Comparison of ENCODE assay signal across 8 mouse cellular contexts in genomic region chr2:135880269-135880760, GRCm38 (mm10).
DNase-seq lines count a peak whose midpoint lies in the region; ATAC-seq lines count a peak whose summit lies in the region.
"Had no signal": no experiment of that assay in that cellular context is flagged by ENCODE, and none has a peak within 500 bp of the region (broad histone marks: within the 10 kb centered on the region; RNA-seq: fewer than 3 reads in every experiment).

No protein-coding gene starts in this region.

- H3K27ac ChIP-seq in hindbrain, embryonic 15.5 days (replicated peaks) = no peak overlapping the region
- no peak overlapping the region for H3K27ac ChIP-seq in hindbrain, embryonic 11.5 days (ENCODE audit: low read depth, low read length)
- H3K27ac ChIP-seq in midbrain, embryonic 14.5 days (replicated peaks; ENCODE audit: low read depth, low read length) = no peak overlapping the region
- H3K27ac ChIP-seq in midbrain, embryonic 10.5 days (replicated peaks) = no peak overlapping the region
- no peak overlapping the region for H3K27ac ChIP-seq in liver, embryonic 12.5 days
- peak overlapping the region; percentile 2 for H3K27ac ChIP-seq in stomach, embryonic 15.5 days

- no peak overlapping the region for H3K4me3 ChIP-seq in hindbrain, embryonic 15.5 days
- H3K4me3 ChIP-seq in hindbrain, embryonic 11.5 days (ENCODE audit: low read depth, low read length) = no peak overlapping the region
- H3K4me3 ChIP-seq in midbrain, embryonic 14.5 days (replicated peaks; ENCODE audit: low read depth, low read length) = no peak overlapping the region
- no peak overlapping the region for H3K4me3 ChIP-seq in midbrain, embryonic 10.5 days
- H3K4me3 ChIP-seq in liver, embryonic 12.5 days = no peak overlapping the region
- no peak overlapping the region for H3K4me3 ChIP-seq in stomach, embryonic 15.5 days (replicated peaks)

- ATAC-seq in hindbrain, embryonic 15.5 days (ENCODE audit: low FRiP score, low read depth) = 0 out of 2 replicates have a peak, but pooled peaks have one; percentile 27
- no peak for ATAC-seq in hindbrain, embryonic 11.5 days (ENCODE audit: low FRiP score)
- no peak for ATAC-seq in midbrain, embryonic 14.5 days (ENCODE audit: low FRiP score, low TSS enrichment)
- peak; percentile 52; the same call in 1 of the 2 replicates for ATAC-seq in liver, embryonic 12.5 days
- ATAC-seq in stomach, embryonic 15.5 days (ENCODE audit: insufficient read depth, low FRiP score, low read depth) = no peak

- H3K27me3 ChIP-seq in hindbrain, embryonic 15.5 days = no peaks in the 10 kb centered on the region
- no peaks in the 10 kb centered on the region for H3K27me3 ChIP-seq in hindbrain, embryonic 11.5 days (ENCODE audit: control insufficient read depth, insufficient read depth, low read length)
- no peaks in the 10 kb centered on the region for H3K27me3 ChIP-seq in midbrain, embryonic 14.5 days (ENCODE audit: control insufficient read depth, insufficient read depth, low read length)
- no peaks in the 10 kb centered on the region for H3K27me3 ChIP-seq in midbrain, embryonic 10.5 days (ENCODE audit: low read depth, poor library complexity, severe bottlenecking)
- no peaks in the 10 kb centered on the region for H3K27me3 ChIP-seq in liver, embryonic 12.5 days (replicated peaks)
- no peaks in the 10 kb centered on the region for H3K27me3 ChIP-seq in stomach, embryonic 15.5 days (replicated peaks)

- 57% methylated on average over 6 of the region's 6 CpGs for WGBS in hindbrain, embryonic 15.5 days
- WGBS in hindbrain, embryonic 11.5 days = 74% methylated on average over 6 of the region's 6 CpGs
- WGBS in midbrain, embryonic 14.5 days = 60% methylated on average over 6 of the region's 6 CpGs
- 74% methylated on average over 6 of the region's 6 CpGs for WGBS in midbrain, embryonic 10.5 days
- WGBS in liver, embryonic 12.5 days (ENCODE audit: insufficient replicate concordance) = 45% methylated on average over 6 of the region's 6 CpGs
- 23% methylated on average over 6 of the region's 6 CpGs for WGBS in stomach, embryonic 15.5 days

- peaks cover 5% of the 10 kb centered on the region; the same call in 1 of the 2 replicates for H3K4me1 ChIP-seq in hindbrain, embryonic 15.5 days (replicated peaks)
- H3K4me1 ChIP-seq in hindbrain, embryonic 11.5 days (replicated peaks; ENCODE audit: control insufficient read depth, insufficient read depth, low read length) = no peaks in the 10 kb centered on the region
- no peaks in the 10 kb centered on the region for H3K4me1 ChIP-seq in midbrain, embryonic 14.5 days (ENCODE audit: control insufficient read depth, insufficient read depth, low read length)
- H3K4me1 ChIP-seq in midbrain, embryonic 10.5 days = peaks cover 8% of the 10 kb centered on the region; the same call in 1 of the 2 replicates
- H3K4me1 ChIP-seq in liver, embryonic 12.5 days = peaks cover 19% of the 10 kb centered on the region
- peaks cover 7% of the 10 kb centered on the region; the same call in 1 of the 2 replicates for H3K4me1 ChIP-seq in stomach, embryonic 15.5 days

- H3K4me2 ChIP-seq in hindbrain, embryonic 15.5 days = no peak overlapping the region
- no peak overlapping the region for H3K4me2 ChIP-seq in hindbrain, embryonic 11.5 days (replicated peaks; ENCODE audit: low read depth, low read length)
- H3K4me2 ChIP-seq in midbrain, embryonic 14.5 days (ENCODE audit: low read length) = no peak overlapping the region
- H3K4me2 ChIP-seq in liver, embryonic 12.5 days = no peak overlapping the region
- no peak overlapping the region for H3K4me2 ChIP-seq in stomach, embryonic 15.5 days

- no peaks in the 10 kb centered on the region for H3K9me3 ChIP-seq in hindbrain, embryonic 15.5 days
- H3K9me3 ChIP-seq in hindbrain, embryonic 11.5 days (ENCODE audit: control insufficient read depth, low read length) = no peaks in the 10 kb centered on the region
- no peaks in the 10 kb centered on the region for H3K9me3 ChIP-seq in midbrain, embryonic 14.5 days (ENCODE audit: control insufficient read depth, low read length)
- no peaks in the 10 kb centered on the region for H3K9me3 ChIP-seq in midbrain, embryonic 10.5 days (replicated peaks)
- H3K9me3 ChIP-seq in liver, embryonic 12.5 days (replicated peaks) = no peaks in the 10 kb centered on the region
- H3K9me3 ChIP-seq in stomach, embryonic 15.5 days = no peaks in the 10 kb centered on the region

- intact Hi-C loops in gastrocnemius, postnatal 14 days (cut with DNase I; ENCODE audit: low total_unique reads) = no loop called here

- no peak overlapping the region for H3K9ac ChIP-seq in hindbrain, embryonic 15.5 days
- no peak overlapping the region for H3K9ac ChIP-seq in hindbrain, embryonic 11.5 days (ENCODE audit: low read depth, low read length)
- no peak overlapping the region for H3K9ac ChIP-seq in midbrain, embryonic 14.5 days (replicated peaks; ENCODE audit: low read length)
- no peak overlapping the region for H3K9ac ChIP-seq in liver, embryonic 12.5 days
- H3K9ac ChIP-seq in stomach, embryonic 15.5 days = no peak overlapping the region

- DNase-seq in hindbrain, embryonic 11.5 days (ENCODE audit: low spot score) = no peak
- DNase-seq in midbrain, embryonic 14.5 days = peak; percentile 29
- DNase-seq in midbrain, embryonic 10.5 days (ENCODE audit: low spot score) = no peak
- DNase-seq in gastrocnemius, postnatal 14 days = no peak

- no peaks in the 10 kb centered on the region for H3K36me3 ChIP-seq in hindbrain, embryonic 15.5 days
- H3K36me3 ChIP-seq in hindbrain, embryonic 11.5 days (ENCODE audit: control insufficient read depth, insufficient read depth, low read length) = no peaks in the 10 kb centered on the region
- H3K36me3 ChIP-seq in midbrain, embryonic 14.5 days (ENCODE audit: control insufficient read depth, insufficient read depth, low read length) = no peaks in the 10 kb centered on the region
- no peaks in the 10 kb centered on the region for H3K36me3 ChIP-seq in midbrain, embryonic 10.5 days
- H3K36me3 ChIP-seq in liver, embryonic 12.5 days = no peaks in the 10 kb centered on the region
- no peaks in the 10 kb centered on the region for H3K36me3 ChIP-seq in stomach, embryonic 15.5 days
- H3K36me3 ChIP-seq: G1E had no signal

Comparison
In these comparisons a context has a peak if more than half of its experiments do, and no peak if none do; other contexts are left out.
1. ATAC-seq: peak in hindbrain, embryonic 15.5 days (single experiment) and liver, embryonic 12.5 days (single experiment); none in hindbrain, embryonic 11.5 days (single experiment), midbrain, embryonic 14.5 days (single experiment) and stomach, embryonic 15.5 days (single experiment).